Mouse (Mus musculus) erythroblast, embryonic 14.5 days (primary cell): Measurements from ENCODE around the gene Atp13a1.

Source experiments
- GATA1 ChIP-seq: IDR thresholded peaks from 2 replicates; pipeline ENCODE4 v1.6.1; 2012; ENCODE audit warnings: low read length, inconsistent platforms, mixed read lengths
- TAL1 ChIP-seq: IDR thresholded peaks from 3 replicates; pipeline ENCODE4 v1.6.1; 2012; ENCODE audit warnings: low read length, inconsistent platforms, mixed read lengths

DNA sequence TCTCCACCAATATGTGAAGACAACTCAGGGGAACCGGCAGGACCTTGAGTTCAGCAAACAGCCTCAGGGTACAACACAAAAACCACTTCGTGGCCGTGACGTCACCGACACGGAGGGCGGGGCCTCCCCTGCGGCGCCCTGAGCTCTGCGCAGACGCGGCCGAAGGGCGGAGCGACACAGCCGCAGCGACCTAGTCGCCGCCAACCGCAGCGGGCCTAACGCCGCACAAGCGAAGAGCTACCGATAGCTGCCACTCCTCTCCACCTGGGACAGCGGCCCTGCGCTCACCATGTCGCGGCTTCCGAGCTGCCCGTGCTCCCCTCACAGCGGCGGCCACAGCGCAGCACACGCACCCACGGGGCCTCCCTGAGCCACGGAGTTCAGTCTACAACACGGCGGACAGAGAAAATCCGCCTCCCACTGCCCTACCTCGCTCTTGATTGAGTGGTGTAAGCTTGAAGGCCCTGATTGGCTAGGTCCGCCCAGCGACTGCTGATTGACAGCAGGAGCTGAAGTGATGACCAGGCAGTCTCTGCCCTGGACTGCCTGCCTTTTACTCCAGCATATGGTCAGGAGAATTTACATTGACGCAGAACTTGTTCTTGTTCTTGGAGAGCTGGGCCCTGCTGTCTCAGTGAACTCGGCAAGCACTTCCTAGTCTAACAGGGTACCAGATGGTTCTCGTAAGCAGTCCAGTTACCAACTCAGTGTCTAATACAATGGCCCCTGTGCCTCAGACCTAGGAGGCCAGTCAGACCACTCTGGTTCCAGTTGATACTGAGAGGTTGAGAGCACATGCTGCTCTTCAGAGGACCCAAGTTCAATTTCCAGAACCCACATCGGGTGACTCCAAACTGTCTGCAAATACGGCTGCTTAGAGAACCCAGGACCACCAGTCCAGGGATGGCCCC lies 41.2 kb upstream of the Atp13a1 start, which contains the start of gene Zfp963:
- TF ChIP-seq TAL1 (no peak), GATA1 (no peak)
